Mouse (Mus musculus) brown adipose tissue, adult 24 weeks (tissue): ENCODE results near the gene Tnnt3. TPM values are rescaled to one million over a fixed set of nuclear protein-coding genes. Genes with fewer than 3 reads are reported as not detected.

Experiments
- H3K27ac ChIP-seq: fragments of 200-500 bp; replicated peaks from 2 replicates; pipeline ENCODE4 v1.5.1; 2012; ENCODE audit warnings: low read depth, mild to moderate bottlenecking, low read length
- H3K4me1 ChIP-seq: fragments of 200-500 bp; 2 replicates; pipeline ENCODE4 v1.6.1; 2012; ENCODE audit warnings: low read length, mixed read lengths; ENCODE audit not compliant: control insufficient read depth, insufficient read depth, insufficient read length
- H3K4me3 ChIP-seq: fragments of 200-500 bp; 2 replicates; pipeline ENCODE4 v1.5.1; 2012; ENCODE audit warnings: low read depth, mild to moderate bottlenecking, low read length, moderate library complexity; ENCODE audit not compliant: insufficient read depth
- polyA plus RNA-seq: library from polyadenylated mRNA; stranded (reverse); fragments of >200 nt; gene quantifications from 2 replicates; pipeline ENCODE4 v1.2.4, GENCODE M21; 2012; ENCODE audit not compliant: missing spikeins, insufficient read depth, insufficient read length

Gene Tnnt3
- polyA plus RNA-seq, 1 experiment: 455 TPM

GRCm38 (mm10) chr7:142509518-142509917, 10.9 kb downstream of the Tnnt3 start:
- no peak overlapping the region for H3K27ac ChIP-seq
- H3K4me3 ChIP-seq: no peak overlapping the region
- H3K4me1 ChIP-seq: no peaks in the 10 kb centered on the region

- no peak overlapping the region for H3K4me3 ChIP-seq
- H3K27ac ChIP-seq: no peak overlapping the region
- no peaks in the 10 kb centered on the region for H3K4me1 ChIP-seq
Measured at GRCm38 (mm10) chr7:142510021-142510777, 11.6 kb downstream of the Tnnt3 start.

GRCm38 (mm10) chr7:142514048-142514447, 15.4 kb downstream of the Tnnt3 start:
- Histone ChIP-seq H3K4me3 (no peak overlapping the region), H3K4me1 (no peaks in the 10 kb centered on the region), H3K27ac (no peak overlapping the region)

- no peak overlapping the region for H3K27ac ChIP-seq
- no peak overlapping the region for H3K4me3 ChIP-seq
- no peaks in the 10 kb centered on the region for H3K4me1 ChIP-seq
Measured at GRCm38 (mm10) chr7:142516221-142516978, 17.8 kb downstream of the Tnnt3 start.

GRCm38 (mm10) chr7:142517531-142517930, 18.9 kb downstream of the Tnnt3 start:
- Histone ChIP-seq H3K4me3 (no peak overlapping the region), H3K27ac (no peak overlapping the region), H3K4me1 (no peaks in the 10 kb centered on the region)

- Histone ChIP-seq H3K4me3 (no peak overlapping the region), H3K27ac (no peak overlapping the region), H3K4me1 (peaks cover 5% of the 10 kb centered on the region)
Measured at GRCm38 (mm10) chr7:142520331-142520730, 21.7 kb downstream of the Tnnt3 start.

GRCm38 (mm10) chr7:142522352-142522751, 23.7 kb downstream of the Tnnt3 start:
- Histone ChIP-seq H3K4me1 (peaks cover 5% of the 10 kb centered on the region), H3K4me3 (no peak overlapping the region), H3K27ac (no peak overlapping the region)

- H3K4me1 ChIP-seq: peaks cover 5% of the 10 kb centered on the region
- H3K27ac ChIP-seq: no peak overlapping the region
- no peak overlapping the region for H3K4me3 ChIP-seq
Measured at GRCm38 (mm10) chr7:142523200-142523990, 24.8 kb downstream of the Tnnt3 start.

- Histone ChIP-seq H3K27ac (peak overlapping the region; percentile 64), H3K4me1 (peaks cover 5% of the 10 kb centered on the region), H3K4me3 (no peak overlapping the region)
Measured at GRCm38 (mm10) chr7:142525342-142526178, 26.9 kb downstream of the Tnnt3 start.

GRCm38 (mm10) chr7:142529350-142529749, 30.7 kb downstream of the Tnnt3 start:
- Histone ChIP-seq H3K27ac (no peak overlapping the region), H3K4me1 (peaks cover 8% of the 10 kb centered on the region), H3K4me3 (no peak overlapping the region)

GRCm38 (mm10) chr7:142531973-142532521, 33.4 kb downstream of the Tnnt3 start:
- H3K27ac ChIP-seq: no peak overlapping the region
- peaks cover 5% of the 10 kb centered on the region for H3K4me1 ChIP-seq
- H3K4me3 ChIP-seq: no peak overlapping the region

- Histone ChIP-seq H3K27ac (peak within 1 kb of the TSS; percentile 2; the same call in 1 of the 2 replicates), H3K4me3 (peak within 1 kb of the TSS; percentile 66), H3K4me1 (peaks cover 5% of the 10 kb centered on the region)
Measured at GRCm38 (mm10) chr7:142532671-142533058, 34.0 kb downstream of the Tnnt3 start, which contains the start of gene Mrpl23. Mrpl23 (plus strand) TSS chr7:142532686.

- H3K27ac ChIP-seq: peak overlapping the region; percentile 2; the same call in 1 of the 2 replicates
- H3K4me3 ChIP-seq: peak overlapping the region; percentile 66
- H3K4me1 ChIP-seq: peaks cover 5% of the 10 kb centered on the region
Measured at GRCm38 (mm10) chr7:142533059-142533855, 34.6 kb downstream of the Tnnt3 start.
